Mouse (Mus musculus): Measurements from ENCODE around the gene Awat2.

DNA sequence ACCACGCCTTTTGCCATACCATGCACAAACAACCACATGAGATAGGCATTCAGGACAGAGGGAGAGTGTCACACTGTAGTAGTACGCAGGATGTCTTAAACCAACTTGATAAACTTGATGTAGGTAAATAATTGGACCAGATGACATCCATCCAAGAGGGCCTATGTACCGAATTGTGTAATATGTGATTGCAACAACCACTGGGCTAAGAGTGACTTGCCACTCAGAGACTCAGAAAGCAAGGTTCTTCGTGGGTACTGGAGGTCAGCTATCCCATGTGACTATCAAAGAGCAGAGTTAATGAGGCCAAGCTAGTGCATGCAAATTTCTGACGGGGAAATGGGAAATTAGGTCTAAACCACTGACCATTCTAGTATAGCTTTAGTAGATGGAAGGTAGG lies 40.9 kb downstream of the Awat2 start:
- TF ChIP-seq CTCF (IDR thresholded peaks at IDR 0.05; ENCODE audit: extremely low read depth, insufficient read depth, low read length) (no peak), POLR2A (IDR thresholded peaks at IDR 0.05; ENCODE audit: extremely low read depth, insufficient read depth, low read length) (no peak)
